28 mouse cellular contexts compared by ENCODE assay signal in genomic region chr16:54901461-54901860, GRCm38 (mm10).
"Had no signal": no experiment of that assay in that cellular context is flagged by ENCODE, and none has a peak within 500 bp of the region (broad histone marks: within the 10 kb centered on the region; RNA-seq: fewer than 3 reads in every experiment).

No protein-coding gene starts in this region.

- H3K36me3 ChIP-seq: embryonic facial prominence, embryonic 10.5 days; embryonic facial prominence, embryonic 12.5 days; embryonic facial prominence, embryonic 13.5 days; embryonic facial prominence, embryonic 15.5 days; forebrain, embryonic 10.5 days; forebrain, embryonic 12.5 days; forebrain, embryonic 15.5 days had no signal

- H3K9ac ChIP-seq: embryonic facial prominence, embryonic 12.5 days; embryonic facial prominence, embryonic 13.5 days; embryonic facial prominence, embryonic 15.5 days; forebrain, embryonic 12.5 days; forebrain, embryonic 13.5 days; forebrain, embryonic 15.5 days; forebrain, postnatal 0 days had no signal

- H3K4me3 ChIP-seq: embryonic facial prominence, embryonic 10.5 days; embryonic facial prominence, embryonic 12.5 days; embryonic facial prominence, embryonic 13.5 days; embryonic facial prominence, embryonic 15.5 days; erythroblast, embryonic 14.5 days; forebrain, embryonic 10.5 days; forebrain, embryonic 12.5 days; forebrain, embryonic 13.5 days; forebrain, embryonic 15.5 days; gastrocnemius, adult 2 months; heart, adult 2 months had no signal

- H3K27me3 ChIP-seq: embryonic facial prominence, embryonic 12.5 days; embryonic facial prominence, embryonic 13.5 days; embryonic facial prominence, embryonic 15.5 days; forebrain, embryonic 12.5 days; forebrain, embryonic 13.5 days; forebrain, embryonic 15.5 days had no signal

- ATAC-seq: forebrain, embryonic 13.5 days; forebrain, embryonic 14.5 days; forebrain, embryonic 15.5 days; forebrain, embryonic 16.5 days; forebrain, postnatal 0 days had no signal

- H3K4me1 ChIP-seq: embryonic facial prominence, embryonic 10.5 days; embryonic facial prominence, embryonic 12.5 days; embryonic facial prominence, embryonic 13.5 days; embryonic facial prominence, embryonic 15.5 days; forebrain, embryonic 10.5 days; forebrain, embryonic 12.5 days; forebrain, embryonic 13.5 days; forebrain, embryonic 15.5 days had no signal

- H3K4me2 ChIP-seq: embryonic facial prominence, embryonic 12.5 days; embryonic facial prominence, embryonic 13.5 days; embryonic facial prominence, embryonic 15.5 days; forebrain, embryonic 12.5 days; forebrain, embryonic 13.5 days; forebrain, embryonic 15.5 days had no signal

- DNase-seq: cerebellum, adult 8-10 months; cerebellum, adult 9-10 months; cerebellum, adult 9-11 months; cerebellum, postnatal 10 days; cerebellum, postnatal 14 days; cerebellum, postnatal 25 days; cerebellum, postnatal 36 days; embryo, embryonic 11 days; forebrain, postnatal 0 days; gastrocnemius, adult 2 months; gastrocnemius, postnatal 10 days; gastrocnemius, postnatal 14 days; gastrocnemius, postnatal 25 days; gastrocnemius, postnatal 36 days; heart, adult 11 months; heart, adult 18-20 months; heart, adult 2 months had no signal

- H3K27ac ChIP-seq: embryonic facial prominence, embryonic 10.5 days; embryonic facial prominence, embryonic 12.5 days; embryonic facial prominence, embryonic 13.5 days; embryonic facial prominence, embryonic 15.5 days; forebrain, embryonic 10.5 days; forebrain, embryonic 12.5 days; forebrain, embryonic 13.5 days; forebrain, embryonic 15.5 days; gastrocnemius, adult 2 months; heart, adult 2 months had no signal

- H3K9me3 ChIP-seq: embryonic facial prominence, embryonic 10.5 days; embryonic facial prominence, embryonic 12.5 days; embryonic facial prominence, embryonic 13.5 days; embryonic facial prominence, embryonic 15.5 days; forebrain, embryonic 10.5 days; forebrain, embryonic 12.5 days; forebrain, embryonic 13.5 days; forebrain, embryonic 15.5 days had no signal
